Mouse (Mus musculus) ES-Bruce4 (cell line): Measurements from ENCODE around the gene Sh3rf1. TPM values are rescaled to one million over a fixed set of nuclear protein-coding genes. Genes with fewer than 3 reads are reported as not detected.

Source experiments
- H3K27ac ChIP-seq: 2 replicates; pipeline ENCODE4 v1.5.1; 2012; ENCODE audit warnings: low read length, inconsistent platforms; ENCODE audit not compliant: insufficient read depth
- H3K27me3 ChIP-seq: 2 replicates; pipeline ENCODE4 v1.6.1; 2012; ENCODE audit warnings: mild to moderate bottlenecking, low read length, inconsistent platforms; ENCODE audit not compliant: control insufficient read depth, poor library complexity, insufficient read depth, severe bottlenecking
- H3K36me3 ChIP-seq: 2 replicates; pipeline ENCODE4 v1.6.1; 2012; ENCODE audit warnings: inconsistent platforms, mild to moderate bottlenecking, low read length, moderate library complexity; ENCODE audit not compliant: control insufficient read depth, poor library complexity, insufficient read depth, severe bottlenecking
- H3K4me1 ChIP-seq: one replicate; pipeline ENCODE4 v1.8.1; 2011; ENCODE audit warnings: low read length; ENCODE audit not compliant: control insufficient read depth, insufficient read depth
- H3K4me3 ChIP-seq: 2 replicates; pipeline ENCODE4 v1.5.1; 2011; ENCODE audit warnings: low read depth, mild to moderate bottlenecking, low read length
- H3K9ac ChIP-seq: 2 replicates; pipeline ENCODE4 v1.6.1; 2012; ENCODE audit warnings: low read depth, mild to moderate bottlenecking, inconsistent platforms; ENCODE audit not compliant: poor library complexity, severe bottlenecking
- H3K9me3 ChIP-seq: replicated peaks from 2 replicates; pipeline ENCODE4 v1.6.1; 2012; ENCODE audit warnings: mild to moderate bottlenecking, low read length, inconsistent platforms; ENCODE audit not compliant: control insufficient read depth, poor library complexity, insufficient read depth, severe bottlenecking
- CTCF ChIP-seq: IDR thresholded peaks from one replicate; pipeline ENCODE4 v1.8.1; 2011; ENCODE audit warnings: low read depth, low read length
- EP300 ChIP-seq: IDR thresholded peaks from 2 replicates; pipeline ENCODE4 v1.6.1; 2011; ENCODE audit warnings: low read depth, low read length; ENCODE audit not compliant: insufficient read depth
- POLR2A ChIP-seq: IDR thresholded peaks from one replicate; pipeline ENCODE4 v1.8.1; 2011; ENCODE audit warnings: low read length; ENCODE audit not compliant: insufficient read depth
- polyA plus RNA-seq: library from polyadenylated mRNA; stranded (reverse); fragments of >200 nt; gene quantifications from 2 replicates; pipeline ENCODE4 v1.2.4, GENCODE M21; 2011; ENCODE audit warnings: low read depth; ENCODE audit not compliant: missing spikeins, insufficient read depth, insufficient read length

Gene Sh3rf1
- polyA plus RNA-seq, 1 experiment = 19.0 TPM

GRCm38 (mm10) chr8:61273307-61274221 is 49.9 kb downstream of the Sh3rf1 start:
- H3K27ac ChIP-seq = no peak overlapping the region

GRCm38 (mm10) chr8:61274602-61275462 is 51.2 kb downstream of the Sh3rf1 start:
- no peaks in the 10 kb centered on the region for H3K4me1 ChIP-seq
- no peaks in the 10 kb centered on the region for H3K36me3 ChIP-seq
- H3K27ac ChIP-seq = no peak overlapping the region
- H3K9ac ChIP-seq = no peak overlapping the region
- H3K4me3 ChIP-seq = no peak overlapping the region
- H3K27me3 ChIP-seq = no peaks in the 10 kb centered on the region
- TF ChIP-seq EP300 = no peak
- H3K9me3 ChIP-seq = no peaks in the 10 kb centered on the region

More at GRCm38 (mm10) chr8:61273307-61274221, 49.9 kb downstream of the Sh3rf1 start:
- TF ChIP-seq CTCF (no peak), EP300 (no peak), POLR2A (no peak)
- Histone ChIP-seq H3K9me3 (no peaks in the 10 kb centered on the region), H3K4me1 (no peaks in the 10 kb centered on the region), H3K9ac (no peak overlapping the region), H3K4me3 (no peak overlapping the region), H3K36me3 (no peaks in the 10 kb centered on the region), H3K27me3 (no peaks in the 10 kb centered on the region)

GRCm38 (mm10) chr8:61275463-61276356 is 52.0 kb downstream of the Sh3rf1 start:
- TF ChIP-seq POLR2A = no peak
- Histone ChIP-seq H3K9me3 (no peaks in the 10 kb centered on the region), H3K4me1 (no peaks in the 10 kb centered on the region), H3K9ac (no peak overlapping the region), H3K27me3 (no peaks in the 10 kb centered on the region), H3K27ac (no peak overlapping the region), H3K4me3 (no peak overlapping the region), H3K36me3 (no peaks in the 10 kb centered on the region)

DNA sequence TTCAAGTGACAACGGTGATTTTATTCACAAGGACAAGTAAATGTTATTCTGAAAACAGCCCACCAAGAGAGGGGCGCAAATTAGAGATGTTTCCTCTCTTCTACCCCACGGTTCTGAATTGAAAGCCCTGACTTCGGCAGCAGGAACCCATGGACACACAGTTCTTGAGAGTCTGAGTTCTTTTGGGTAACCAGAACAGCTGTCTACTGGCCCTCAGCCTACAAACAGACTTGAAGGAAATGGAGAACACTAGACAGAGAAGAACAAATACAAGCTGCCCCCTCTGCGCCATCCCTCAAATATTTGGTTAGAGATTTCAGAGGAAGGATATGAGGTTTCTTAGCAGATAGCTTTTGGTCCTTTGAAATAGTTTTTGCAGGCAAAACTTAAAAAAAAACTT is 52.7 kb downstream of the Sh3rf1 start:
- H3K36me3 ChIP-seq = no peaks in the 10 kb centered on the region

GRCm38 (mm10) chr8:61279030-61279429 is 55.4 kb downstream of the Sh3rf1 start:
- Histone ChIP-seq H3K27me3 (no peaks in the 10 kb centered on the region), H3K27ac (no peak overlapping the region), H3K4me3 (no peak overlapping the region), H3K9me3 (no peaks in the 10 kb centered on the region), H3K4me1 (no peaks in the 10 kb centered on the region), H3K9ac (no peak overlapping the region), H3K36me3 (no peaks in the 10 kb centered on the region)
- TF ChIP-seq EP300 (no peak), POLR2A (no peak), CTCF (no peak)

More for the DNA sequence above, 52.7 kb downstream of the Sh3rf1 start:
- TF ChIP-seq POLR2A (no peak), CTCF (no peak), EP300 (no peak)
- H3K27ac ChIP-seq = no peak overlapping the region
- no peaks in the 10 kb centered on the region for H3K4me1 ChIP-seq
- H3K27me3 ChIP-seq = no peaks in the 10 kb centered on the region
- no peak overlapping the region for H3K4me3 ChIP-seq
- no peaks in the 10 kb centered on the region for H3K9me3 ChIP-seq
- no peak overlapping the region for H3K9ac ChIP-seq
